Comparison of ENCODE assay signal across 10 mouse cellular contexts in the genomic region with DNA sequence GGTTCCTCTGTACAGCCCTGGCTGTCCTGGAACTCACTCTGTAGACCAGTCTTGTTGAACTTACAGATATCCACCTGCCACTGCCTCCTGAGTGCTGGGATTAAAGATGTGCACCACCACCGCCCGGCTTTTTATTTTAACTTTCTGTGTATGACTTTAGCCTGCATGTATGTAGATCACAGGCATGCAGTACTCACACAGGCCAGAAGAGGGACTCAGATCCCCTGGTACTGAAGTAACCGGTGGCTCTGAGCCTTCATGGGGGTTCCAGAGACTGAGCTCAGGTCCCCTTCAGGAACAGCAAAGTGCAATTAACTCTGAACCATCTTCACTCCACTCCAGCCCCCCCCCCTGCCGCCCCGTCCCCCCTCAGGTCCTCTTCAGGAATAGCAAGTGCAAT. TPM values are rescaled to one million over a fixed set of nuclear protein-coding genes. Genes with fewer than 3 reads are reported as not detected.
DNase-seq lines count a peak whose midpoint lies in the region; ATAC-seq and TF ChIP-seq lines count a peak whose summit lies in the region.
"Had no signal": no experiment of that assay in that cellular context is flagged by ENCODE, and none has a peak within 500 bp of the region (broad histone marks: within the 10 kb centered on the region; RNA-seq: fewer than 3 reads in every experiment).

No protein-coding gene starts in this region.

- H3K4me3 ChIP-seq in hindbrain, embryonic 10.5 days: no peak overlapping the region
- H3K4me3 ChIP-seq in hindbrain, embryonic 16.5 days (ENCODE audit: low read length): no peak overlapping the region
- no peak overlapping the region for H3K4me3 ChIP-seq in G1E (ENCODE audit: low read depth, low read length)
- no peak overlapping the region for H3K4me3 ChIP-seq in embryonic facial prominence, embryonic 10.5 days
- no peak overlapping the region for H3K4me3 ChIP-seq in lung, embryonic 14.5 days (ENCODE audit: low read depth, low read length)
- H3K4me3 ChIP-seq: midbrain, embryonic 12.5 days had no signal

- H3K27ac ChIP-seq in hindbrain, embryonic 10.5 days: no peak overlapping the region
- no peak overlapping the region for H3K27ac ChIP-seq in hindbrain, embryonic 16.5 days (ENCODE audit: low read depth, low read length)
- no peak overlapping the region for H3K27ac ChIP-seq in embryonic facial prominence, embryonic 10.5 days (replicated peaks)
- H3K27ac ChIP-seq in lung, embryonic 14.5 days (ENCODE audit: low read depth): no peak overlapping the region
- H3K27ac ChIP-seq: midbrain, embryonic 12.5 days had no signal

- H3K9ac ChIP-seq in hindbrain, embryonic 16.5 days (ENCODE audit: low read depth, low read length): no peak overlapping the region
- H3K9ac ChIP-seq in lung, embryonic 14.5 days: no peak overlapping the region
- H3K9ac ChIP-seq: midbrain, embryonic 12.5 days had no signal

- 39% methylated on average over 5 of the region's 5 CpGs for WGBS in hindbrain, embryonic 10.5 days
- 35% methylated on average over 5 of the region's 5 CpGs for whole genome bisulfite sequencing in hindbrain, embryonic 16.5 days
- WGBS in embryonic facial prominence, embryonic 10.5 days: 37% methylated on average over 5 of the region's 5 CpGs
- 40% methylated on average over 5 of the region's 5 CpGs for WGBS in lung, embryonic 14.5 days

- H3K4me2 ChIP-seq in hindbrain, embryonic 16.5 days (ENCODE audit: low read length): no peak overlapping the region
- H3K4me2 ChIP-seq in lung, embryonic 14.5 days: no peak overlapping the region
- H3K4me2 ChIP-seq: midbrain, embryonic 12.5 days had no signal

- no peaks in the 10 kb centered on the region for H3K9me3 ChIP-seq in hindbrain, embryonic 10.5 days
- no peaks in the 10 kb centered on the region for H3K9me3 ChIP-seq in hindbrain, embryonic 16.5 days (ENCODE audit: control insufficient read depth, low read length)
- no peaks in the 10 kb centered on the region for H3K9me3 ChIP-seq in G1E (replicated peaks)
- H3K9me3 ChIP-seq in embryonic facial prominence, embryonic 10.5 days: no peaks in the 10 kb centered on the region
- H3K9me3 ChIP-seq in lung, embryonic 14.5 days (ENCODE audit: low read depth, low read length): no peaks in the 10 kb centered on the region
- H3K9me3 ChIP-seq: midbrain, embryonic 12.5 days had no signal

- H3K4me1 ChIP-seq in hindbrain, embryonic 10.5 days (replicated peaks): peaks cover 10% of the 10 kb centered on the region
- H3K4me1 ChIP-seq in hindbrain, embryonic 16.5 days (ENCODE audit: control insufficient read depth, insufficient read depth, low read depth, low read length): peaks cover under 1% of the 10 kb centered on the region
- H3K4me1 ChIP-seq in G1E (ENCODE audit: insufficient read depth, low read depth, low read length): no peaks in the 10 kb centered on the region
- H3K4me1 ChIP-seq in embryonic facial prominence, embryonic 10.5 days: peaks cover 2% of the 10 kb centered on the region; the same call in 1 of the 2 replicates
- no peaks in the 10 kb centered on the region for H3K4me1 ChIP-seq in lung, embryonic 14.5 days (ENCODE audit: insufficient read depth)

- DNase-seq in hindbrain, embryonic 10.5 days (ENCODE audit: low spot score): peak; percentile 60
- DNase-seq in A20 (ENCODE audit: low read depth, low spot score) (peak; percentile 71), G1E (ENCODE audit: low spot score) (no peak)
- DNase-seq in embryonic facial prominence, embryonic 10.5 days (ENCODE audit: low spot score): peak; percentile 64
- peak; percentile 79 for DNase-seq in lung, embryonic 14.5 days
- peak; percentile 83 for DNase-seq in thymus, postnatal 4 days
- DNase-seq in Muller cell, postnatal 12 days (ENCODE audit: inconsistent ontology term): no peak

- no peak for ATAC-seq in hindbrain, embryonic 16.5 days
- ATAC-seq in G1E (ENCODE audit: extremely low read depth, insufficient number of reproducible peaks, low FRiP score, poor library complexity, severe bottlenecking): no peak
- no peak for ATAC-seq in lung, embryonic 14.5 days (ENCODE audit: insufficient read depth)

- no peaks in the 10 kb centered on the region for H3K27me3 ChIP-seq in hindbrain, embryonic 10.5 days (ENCODE audit: insufficient read depth, poor library complexity, severe bottlenecking)
- H3K27me3 ChIP-seq in hindbrain, embryonic 16.5 days (replicated peaks; ENCODE audit: control insufficient read depth, insufficient read depth, low read length): no peaks in the 10 kb centered on the region
- peaks cover 15% of the 10 kb centered on the region for H3K27me3 ChIP-seq in G1E (ENCODE audit: insufficient read depth, low read length)
- H3K27me3 ChIP-seq in embryonic facial prominence, embryonic 10.5 days (replicated peaks; ENCODE audit: low read depth, poor library complexity, severe bottlenecking): peaks cover 9% of the 10 kb centered on the region; the same call in 1 of the 2 replicates
- H3K27me3 ChIP-seq in lung, embryonic 14.5 days (ENCODE audit: insufficient read depth, low read length): no peaks in the 10 kb centered on the region
- H3K27me3 ChIP-seq: midbrain, embryonic 12.5 days had no signal

- H3K36me3 ChIP-seq in hindbrain, embryonic 10.5 days: no peaks in the 10 kb centered on the region
- H3K36me3 ChIP-seq in hindbrain, embryonic 16.5 days (ENCODE audit: control insufficient read depth, insufficient read depth, low read length): no peaks in the 10 kb centered on the region
- no peaks in the 10 kb centered on the region for H3K36me3 ChIP-seq in G1E (replicated peaks)
- no peaks in the 10 kb centered on the region for H3K36me3 ChIP-seq in embryonic facial prominence, embryonic 10.5 days (replicated peaks)
- no peaks in the 10 kb centered on the region for H3K36me3 ChIP-seq in lung, embryonic 14.5 days (ENCODE audit: insufficient read depth)
- H3K36me3 ChIP-seq: midbrain, embryonic 12.5 days had no signal

- peak; percentile 25; the same call in 1 of the 2 replicates for TF ChIP-seq CTCF in G1E (IDR thresholded peaks at IDR 0.05; ENCODE audit: low read depth, low read length)
- peak; percentile 64 for TF ChIP-seq CTCF in lung, embryonic 14.5 days (IDR thresholded peaks at IDR 0.05; ENCODE audit: low read depth)

RNA-seq across cellular contexts. Expression of a gene that starts 25.5 kb away (rescaled TPM):
- polyA plus RNA-seq in hindbrain, embryonic 10.5 days (2016; fragmentation: Nextera tagmentation; extraction: Ambion mirVana): 1.8 and 2.5 TPM in 2 replicates
- 0.44 and 0.60 TPM in 2 replicates for polyA plus RNA-seq in hindbrain, embryonic 16.5 days (2015; fragmentation: Nextera tagmentation; extraction: Ambion mirVana)
- total RNA-seq in G1E (2014; fragmentation: Nextera tagmentation) (not detected in 2 replicates), G1E (2017) (not detected in 2 replicates)
- polyA plus RNA-seq in G1E (2012): not detected in 2 replicates
- polyA plus RNA-seq in embryonic facial prominence, embryonic 10.5 days (2016; fragmentation: Nextera tagmentation; extraction: Ambion mirVana): 0.29 and 0.67 TPM in 2 replicates
- polyA plus RNA-seq in lung, embryonic 14.5 days (2014; fragmentation: Nextera tagmentation; extraction: Ambion mirVana): 0.34 and 0.50 TPM in 2 replicates

RNA-seq across cellular contexts. Expression of a gene that starts 25.6 kb away (rescaled TPM):
- 0.12 TPM in 1 of 2 replicates, not detected in the other for polyA plus RNA-seq in hindbrain, embryonic 10.5 days (2016; fragmentation: Nextera tagmentation; extraction: Ambion mirVana)
- polyA plus RNA-seq in hindbrain, embryonic 16.5 days (2015; fragmentation: Nextera tagmentation; extraction: Ambion mirVana): 0.27 TPM in 1 of 2 replicates, not detected in the other
- total RNA-seq in G1E (2014; fragmentation: Nextera tagmentation): not detected in 2 replicates
- total RNA-seq in G1E (2017): not detected in 2 replicates
- polyA plus RNA-seq in G1E (2012): not detected in 2 replicates
- polyA plus RNA-seq in embryonic facial prominence, embryonic 10.5 days (2016; fragmentation: Nextera tagmentation; extraction: Ambion mirVana): 0.08 and 0.16 TPM in 2 replicates
- 0.12 and 0.32 TPM in 2 replicates for polyA plus RNA-seq in lung, embryonic 14.5 days (2014; fragmentation: Nextera tagmentation; extraction: Ambion mirVana)
- total RNA-seq: gastrocnemius, postnatal 36 days had no signal
- polyA plus RNA-seq: midbrain, embryonic 12.5 days had no signal

RNA-seq across cellular contexts. Expression of a gene that starts 32.5 kb away (rescaled TPM):
- polyA plus RNA-seq in hindbrain, embryonic 10.5 days (2016; fragmentation: Nextera tagmentation; extraction: Ambion mirVana): 131 and 243 TPM in 2 replicates
- polyA plus RNA-seq in hindbrain, embryonic 16.5 days (2015; fragmentation: Nextera tagmentation; extraction: Ambion mirVana): 246 and 256 TPM in 2 replicates
- not detected in 2 replicates for total RNA-seq in G1E (2014; fragmentation: Nextera tagmentation)
- not detected in 2 replicates for total RNA-seq in G1E (2017)
- not detected in 2 replicates for polyA plus RNA-seq in G1E (2012)
- 35.7 and 48.8 TPM in 2 replicates for polyA plus RNA-seq in embryonic facial prominence, embryonic 10.5 days (2016; fragmentation: Nextera tagmentation; extraction: Ambion mirVana)
- polyA plus RNA-seq in lung, embryonic 14.5 days (2014; fragmentation: Nextera tagmentation; extraction: Ambion mirVana): 41.1 and 42.3 TPM in 2 replicates

RNA-seq across cellular contexts. Expression of a gene that starts 57.8 kb away (rescaled TPM):
- polyA plus RNA-seq in hindbrain, embryonic 10.5 days (2016; fragmentation: Nextera tagmentation; extraction: Ambion mirVana): 23.3 and 29.2 TPM in 2 replicates
- polyA plus RNA-seq in hindbrain, embryonic 16.5 days (2015; fragmentation: Nextera tagmentation; extraction: Ambion mirVana): 39.0 and 40.2 TPM in 2 replicates
- total RNA-seq in G1E (2014; fragmentation: Nextera tagmentation) (not detected in 2 replicates), G1E (2017) (0.16 and 0.29 TPM in 2 replicates)
- 0.02 and 0.03 TPM in 2 replicates for polyA plus RNA-seq in G1E (2012)
- polyA plus RNA-seq in embryonic facial prominence, embryonic 10.5 days (2016; fragmentation: Nextera tagmentation; extraction: Ambion mirVana): 19.2 and 20.5 TPM in 2 replicates
- polyA plus RNA-seq in lung, embryonic 14.5 days (2014; fragmentation: Nextera tagmentation; extraction: Ambion mirVana): 40.0 and 41.9 TPM in 2 replicates

Comparison
In these comparisons a context has a peak if more than half of its experiments do, and no peak if none do; other contexts are left out.
1. DNase-seq: peak in hindbrain, embryonic 10.5 days (single experiment), A20 (single experiment), embryonic facial prominence, embryonic 10.5 days (single experiment), lung, embryonic 14.5 days (single experiment) and thymus, postnatal 4 days (single experiment); none in G1E (single experiment) and Muller cell, postnatal 12 days (single experiment).
2. RNA of a gene that starts 32.5 kb away (polyA plus RNA-seq): 246 to 256 TPM in hindbrain, embryonic 16.5 days, 131 to 243 TPM in hindbrain, embryonic 10.5 days, 41.1 to 42.3 TPM in lung, embryonic 14.5 days and 35.7 to 48.8 TPM in embryonic facial prominence, embryonic 10.5 days; not detected in G1E; every median in the first group is over 10 times any median in the second.